Mouse (Mus musculus) mouse trophoblast stem cell (cell line): ENCODE measurements around the gene Gm45062.
"Not testable (repeated sequence)": the region's sequence is repeated elsewhere in the genome, so short reads cannot be mapped to it uniquely, and the experiment has no call there.

Experiments
- in situ Hi-C, 2 experiments: fragments of 300-500 bp; cut with MseI, MboI; formaldehyde crosslinking; loops; 2 replicates in 1 of 2; 3 replicates in 1 of 2; pipeline ENCODE4 v1.15.1; 2025

The Gm45062 gene

DNA sequence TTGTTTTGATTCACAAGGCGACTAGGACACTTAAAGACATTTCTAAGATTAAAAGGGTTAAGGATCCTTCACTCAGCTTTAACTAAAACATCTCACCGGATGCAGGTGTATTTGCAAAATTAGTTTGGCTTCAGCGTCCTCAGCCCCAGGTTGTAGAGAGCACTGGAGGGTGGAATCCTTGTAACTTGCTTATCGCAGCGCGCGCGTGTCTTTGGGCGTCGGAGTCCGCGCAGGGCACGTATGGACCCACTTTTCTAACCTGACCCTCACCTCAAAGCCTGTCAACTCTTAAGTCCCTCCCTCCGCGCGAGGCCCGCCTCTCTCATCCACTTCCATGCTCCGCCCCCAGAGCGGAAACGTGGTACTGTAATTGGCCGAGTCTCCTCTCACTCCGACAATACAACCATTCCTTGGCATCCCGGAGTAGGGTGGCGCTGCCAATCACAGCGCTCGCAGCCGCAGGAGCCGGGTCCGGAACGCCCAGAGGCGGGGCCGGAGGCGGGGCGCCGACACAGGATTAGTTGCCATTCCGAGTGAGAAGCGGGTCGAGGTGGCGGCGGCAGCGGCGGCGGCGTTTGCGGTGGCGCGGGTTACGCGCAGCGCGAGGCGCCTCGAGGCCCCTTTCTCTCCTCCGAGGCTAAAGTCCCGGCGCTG is 249.8 kb downstream of the Gm45062 start:
- in situ Hi-C loops: no loop called here

DNA sequence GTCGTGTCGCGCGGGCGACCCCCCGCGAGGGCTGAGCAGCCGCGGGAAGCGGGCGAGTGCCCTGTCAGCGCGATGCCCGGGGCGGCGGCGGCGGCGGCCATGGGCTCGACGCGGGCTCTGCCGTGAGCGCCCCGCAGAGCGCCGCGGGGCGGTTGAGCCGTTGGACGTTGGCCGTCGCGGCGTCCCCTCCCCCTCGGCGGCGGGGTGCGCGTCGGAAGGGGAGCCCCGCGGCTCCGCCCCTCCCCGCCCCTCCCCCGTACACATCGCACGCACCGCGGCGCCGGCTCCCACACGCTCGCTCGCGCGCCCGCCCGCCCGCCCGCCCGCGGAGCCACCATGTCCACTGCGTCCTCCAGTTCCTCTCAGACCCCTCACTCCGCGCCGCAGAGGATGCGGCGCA is 250.3 kb downstream of the Gm45062 start, which contains the start of gene Glcci1:
Gene Glcci1 (plus strand): TSS at position 50 of the 400 bp plus-strand sequence.
- in situ Hi-C loops: no loop called here

DNA sequence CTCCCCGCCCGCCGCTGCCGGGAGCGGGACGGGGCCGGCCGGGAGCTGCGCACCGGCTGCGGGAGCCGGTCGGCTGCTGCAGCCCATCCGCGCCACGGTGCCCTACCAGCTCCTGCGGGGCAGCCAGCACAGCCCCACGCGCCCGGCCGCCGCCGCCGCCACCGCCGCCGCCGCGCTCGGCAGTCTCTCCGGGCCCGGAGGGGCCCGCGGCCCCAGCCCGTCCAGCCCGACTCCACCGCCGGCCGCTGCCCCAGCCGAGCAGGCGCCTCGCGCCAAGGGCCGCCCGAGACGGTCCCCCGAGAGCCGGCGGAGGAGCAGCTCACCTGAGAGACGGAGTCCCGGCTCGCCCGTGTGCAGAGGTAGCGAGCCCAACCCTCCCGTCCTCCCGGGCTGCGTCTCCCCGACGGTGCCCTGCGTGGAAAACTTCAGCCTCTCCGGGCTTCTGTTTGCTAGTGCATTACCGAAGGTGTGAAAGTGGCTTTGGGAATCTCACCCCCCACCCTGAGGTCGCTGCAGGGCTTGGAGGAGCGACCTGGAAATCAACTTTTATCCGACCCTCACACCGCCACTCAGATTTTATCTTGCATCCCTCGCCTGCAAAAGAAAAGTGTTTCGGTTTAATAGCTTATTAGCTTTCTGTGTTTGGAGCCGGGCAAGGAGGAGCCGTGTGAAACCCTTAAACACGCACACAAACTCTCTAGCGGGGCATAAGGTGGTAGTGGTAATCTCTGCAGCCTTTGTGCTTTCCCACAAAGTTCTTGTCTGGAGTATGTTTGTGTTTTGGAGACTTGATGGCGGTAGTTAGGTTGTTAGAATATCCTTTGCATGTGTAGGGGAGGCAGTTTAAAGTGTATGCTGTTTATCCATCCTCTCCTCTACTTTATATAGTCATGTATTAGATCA is 251.0 kb downstream of the Gm45062 start:
- in situ Hi-C loops: no loop called here

DNA sequence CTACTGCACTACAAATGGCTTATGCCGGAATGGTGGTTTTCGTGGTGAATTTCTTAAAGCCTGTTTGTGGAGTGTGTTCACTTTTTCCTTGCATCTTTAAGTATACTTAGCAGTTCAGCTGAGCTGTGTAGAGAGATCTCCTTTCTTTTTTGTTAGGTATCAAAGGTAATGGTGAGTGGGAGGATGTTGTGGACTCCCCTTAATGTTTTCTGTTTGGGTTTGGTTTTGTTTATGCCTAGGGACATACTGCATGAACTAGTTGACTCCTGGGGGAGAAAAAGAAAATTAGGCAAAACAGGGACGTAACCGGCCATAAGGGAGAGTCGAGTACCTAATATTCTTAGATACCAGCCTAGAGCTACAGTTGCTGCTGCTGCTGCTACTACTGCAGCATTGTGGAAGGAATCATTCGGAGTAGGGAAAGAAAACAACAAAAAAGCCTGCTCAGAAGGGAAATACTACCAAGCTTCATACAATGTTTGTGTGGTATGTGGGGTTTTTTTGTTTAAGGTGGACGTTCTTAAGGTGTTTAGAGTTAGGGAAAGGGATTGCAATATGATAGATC is 251.7 kb downstream of the Gm45062 start:
- in situ Hi-C loops: no loop called here

DNA sequence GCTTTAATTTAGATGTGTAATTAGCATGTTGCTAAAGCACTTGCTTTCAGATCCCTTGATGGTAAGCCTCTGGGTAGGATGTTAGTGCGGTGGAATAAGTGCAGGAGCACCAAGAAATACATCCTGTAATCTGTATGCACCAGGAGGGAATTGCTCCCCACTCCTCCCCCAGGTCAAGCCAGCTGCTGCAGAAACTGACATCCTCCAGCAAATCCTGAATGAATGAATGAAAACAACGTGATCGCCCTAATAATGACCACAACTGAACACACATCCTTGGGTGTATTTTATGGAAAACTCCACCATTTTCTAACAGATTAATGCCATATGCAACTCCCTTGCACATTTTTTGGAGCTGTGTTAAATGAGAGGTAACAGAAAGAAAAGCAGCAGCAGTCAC is 252.2 kb downstream of the Gm45062 start:
- in situ Hi-C loops: no loop called here

DNA sequence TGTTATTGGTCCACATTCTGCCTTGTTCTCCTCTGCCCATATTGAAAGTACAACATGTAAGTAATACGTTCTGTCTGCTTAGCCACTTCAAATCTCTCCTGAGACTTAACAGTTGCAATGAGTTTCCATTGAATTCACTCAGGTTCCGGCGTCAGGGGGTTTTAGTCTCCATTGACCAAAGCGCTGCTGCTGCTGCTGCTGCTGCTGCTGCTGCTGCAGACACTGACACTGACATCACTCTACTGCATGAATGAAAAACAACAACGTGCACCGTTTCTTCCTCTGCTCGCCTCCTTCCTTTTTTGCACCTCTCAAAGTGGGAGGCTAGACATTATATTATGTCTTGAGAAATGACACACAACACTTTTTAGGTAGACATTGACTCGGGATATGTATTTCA is 253.2 kb downstream of the Gm45062 start:
- in situ Hi-C loops: no loop called here

DNA sequence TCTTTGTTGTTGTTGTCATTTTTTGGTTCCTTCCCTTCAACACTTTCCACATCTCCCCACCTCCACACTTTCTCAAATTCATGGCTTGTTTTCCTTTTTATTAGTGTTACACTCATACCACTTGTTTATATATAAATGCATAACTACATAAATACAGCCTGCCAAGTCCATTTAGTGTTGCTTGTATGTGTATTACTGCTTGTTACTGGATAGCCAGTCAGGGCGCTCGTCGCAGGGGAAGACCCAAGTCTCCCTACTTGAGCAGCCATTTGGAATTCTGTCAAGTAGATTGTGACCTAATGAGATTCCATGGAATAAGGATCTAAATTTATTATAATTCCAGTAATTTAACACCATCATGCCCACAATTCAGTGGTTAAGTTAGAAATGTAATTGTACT is 260.4 kb downstream of the Gm45062 start:
- in situ Hi-C loops: no loop called here

DNA sequence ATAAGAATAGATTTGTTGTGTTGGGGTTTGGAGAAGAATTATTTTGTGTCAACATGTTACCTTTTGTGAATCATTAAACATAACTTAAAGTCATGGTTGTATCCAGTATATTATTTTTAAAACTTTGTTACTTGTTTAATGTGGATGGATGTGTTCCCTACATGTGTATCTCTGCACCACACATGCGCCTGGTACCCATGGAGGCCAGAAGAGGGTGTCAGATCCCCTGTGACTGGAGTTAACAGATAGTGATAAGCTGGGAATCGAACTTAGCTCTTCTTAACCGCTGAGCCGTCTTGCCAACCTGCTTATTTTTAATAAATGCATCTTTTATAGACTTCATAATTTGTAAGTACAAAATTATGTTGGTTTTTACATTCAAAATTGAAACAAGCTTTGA is 262.0 kb downstream of the Gm45062 start:
- in situ Hi-C loops: no loop called here

DNA sequence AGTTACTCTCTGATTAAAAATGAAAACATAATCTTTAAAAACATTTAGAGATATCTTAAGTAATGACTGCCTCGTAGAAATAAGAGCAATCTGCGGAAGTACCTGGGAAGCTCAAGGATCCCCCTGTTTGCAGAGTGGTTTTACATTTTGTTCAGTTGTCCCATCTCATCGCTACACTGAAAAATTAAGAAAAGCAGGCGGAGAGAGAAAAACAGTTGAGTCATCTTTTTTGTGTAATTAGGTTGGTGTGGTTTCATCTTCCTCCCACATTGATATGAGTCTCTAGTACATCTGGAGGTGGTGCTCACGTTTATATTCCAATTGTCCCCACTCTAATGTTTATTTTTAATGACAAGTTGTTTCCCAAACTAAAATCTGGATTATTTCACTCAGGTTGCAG is 265.5 kb downstream of the Gm45062 start:
- in situ Hi-C loops: no loop called here

DNA sequence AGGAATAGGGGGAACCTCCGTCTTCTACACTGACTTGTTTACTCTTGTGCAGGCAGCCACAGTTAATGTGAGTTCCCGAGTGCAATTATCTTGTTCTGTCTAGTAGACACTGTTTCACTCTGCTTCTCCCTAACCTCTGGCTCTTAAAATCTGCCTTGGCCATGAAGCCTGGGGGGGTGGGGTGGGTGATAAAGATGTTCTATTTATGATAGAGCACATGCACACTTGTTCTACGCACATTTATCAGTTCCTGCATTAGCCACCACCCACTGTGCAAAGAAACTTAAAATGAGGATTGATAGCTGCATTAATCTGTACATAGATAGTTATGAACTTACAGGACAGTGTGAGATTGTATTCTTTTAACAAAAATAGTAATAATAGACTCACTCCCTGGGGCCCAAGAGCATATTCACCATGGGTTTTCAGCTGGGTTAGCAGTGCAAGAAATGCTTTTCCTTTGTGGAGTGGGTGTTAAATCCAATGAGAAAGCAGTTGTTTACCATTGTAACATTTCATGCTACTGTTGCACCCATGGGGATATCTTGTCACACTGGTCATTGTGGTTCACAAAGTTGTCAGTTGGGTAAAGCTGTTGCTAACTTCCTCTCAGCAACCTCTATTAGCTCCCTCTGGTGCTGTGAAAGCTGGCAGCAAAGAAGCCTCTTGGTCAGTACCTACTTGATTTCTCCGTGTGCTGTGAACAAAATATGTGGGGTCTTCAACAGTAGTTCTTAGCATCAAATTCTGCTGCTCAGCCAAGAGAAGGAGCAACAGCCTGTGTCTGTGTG is 272.0 kb downstream of the Gm45062 start:
- in situ Hi-C loops: no loop called here

DNA sequence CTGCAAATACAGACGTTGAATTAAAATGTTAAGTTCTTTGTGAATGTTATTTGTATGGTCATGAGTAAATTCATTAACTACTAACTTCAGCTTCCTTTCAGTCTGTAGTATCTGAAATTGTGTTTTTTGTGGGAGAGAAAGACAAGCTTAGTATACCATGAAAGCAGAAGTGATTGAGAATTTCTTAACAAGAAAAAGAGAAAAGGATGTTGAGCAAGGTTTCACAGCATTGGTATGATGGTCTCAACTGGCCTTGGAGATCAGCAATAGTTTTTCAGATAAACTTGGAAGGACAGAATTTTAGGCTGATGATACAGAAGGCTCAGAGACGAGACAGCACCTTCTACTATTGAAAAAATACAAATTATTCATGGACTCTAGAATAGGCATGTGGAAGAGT is 277.7 kb downstream of the Gm45062 start:
- in situ Hi-C loops: no loop called here

DNA sequence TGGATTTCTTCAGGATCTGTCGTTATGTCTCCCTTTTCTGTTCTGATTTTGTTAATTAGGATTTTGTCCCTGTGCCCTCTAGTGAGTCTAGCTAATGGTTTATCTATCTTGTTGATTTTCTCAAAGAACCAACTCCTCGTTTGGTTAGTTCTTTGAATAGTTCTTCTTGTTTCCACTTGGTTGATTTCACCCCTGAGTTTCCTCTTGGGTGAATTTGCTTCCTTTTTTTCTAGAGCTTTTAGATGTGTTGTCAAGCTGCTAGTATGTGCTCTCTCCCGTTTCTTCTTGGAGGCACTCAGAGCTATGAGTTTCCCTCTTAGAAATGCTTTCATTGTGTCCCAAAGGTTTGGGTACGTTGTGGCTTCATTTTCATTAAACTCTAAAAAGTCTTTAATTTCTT is 282.3 kb downstream of the Gm45062 start:
- in situ Hi-C loops: not testable (repeated sequence)

DNA sequence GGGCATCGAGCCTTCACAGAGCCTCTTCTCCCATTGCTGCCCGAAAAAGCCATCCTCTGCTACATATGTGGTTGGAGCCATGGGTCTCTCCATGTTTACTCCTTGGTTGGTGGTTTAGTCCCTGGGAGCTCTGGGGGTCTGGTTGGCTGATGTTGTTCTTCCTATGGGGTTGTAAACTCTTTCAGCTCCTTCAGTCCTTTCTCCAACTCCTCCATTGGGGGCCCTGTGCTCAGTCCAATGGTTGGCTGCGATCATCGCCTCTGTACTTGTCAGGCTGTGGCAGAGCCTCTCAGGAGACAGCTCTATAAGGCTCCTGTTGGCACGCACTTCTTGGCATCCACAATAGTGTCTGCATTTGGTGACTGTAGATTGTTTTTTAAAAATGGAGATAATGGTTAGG is 285.6 kb downstream of the Gm45062 start:
- in situ Hi-C loops: no loop called here

DNA sequence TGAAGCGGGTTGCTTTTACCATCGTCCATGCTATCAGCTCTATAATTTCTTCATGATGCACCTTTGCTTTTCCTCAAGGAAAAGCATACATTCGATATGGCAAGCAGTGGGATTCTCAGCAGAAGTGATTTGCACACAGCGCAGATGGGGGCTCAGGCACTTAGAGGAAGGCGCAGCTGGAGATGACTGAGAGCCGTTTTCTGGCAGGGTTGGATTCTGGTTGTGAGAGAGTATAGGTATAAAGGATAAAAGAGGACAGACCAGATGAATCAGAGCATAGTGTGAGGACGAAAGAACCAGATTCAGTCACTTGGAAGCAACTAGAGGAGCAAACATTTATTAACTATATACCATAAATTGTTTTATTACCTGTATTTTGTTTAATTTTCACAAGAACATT is 286.5 kb downstream of the Gm45062 start:
- in situ Hi-C loops: no loop called here

DNA sequence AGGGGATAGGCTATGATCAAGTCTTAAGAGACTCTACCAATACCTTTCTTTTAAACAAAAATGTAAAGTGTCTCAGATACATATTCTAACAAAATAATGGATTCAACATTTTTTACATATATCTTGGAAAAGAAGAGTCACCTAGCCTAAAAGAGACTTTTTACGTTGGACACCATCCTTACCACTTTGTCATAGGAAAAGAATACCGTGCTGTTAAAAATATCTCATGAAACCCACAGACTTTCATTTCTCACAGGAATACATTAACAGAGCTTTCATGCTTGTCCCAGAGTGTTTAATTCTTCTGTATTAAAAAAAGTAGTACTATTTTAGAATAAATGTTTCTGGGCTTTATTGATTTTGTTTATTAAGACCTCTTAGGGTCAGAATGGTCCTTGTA is 291.9 kb downstream of the Gm45062 start:
- in situ Hi-C loops: no loop called here

DNA sequence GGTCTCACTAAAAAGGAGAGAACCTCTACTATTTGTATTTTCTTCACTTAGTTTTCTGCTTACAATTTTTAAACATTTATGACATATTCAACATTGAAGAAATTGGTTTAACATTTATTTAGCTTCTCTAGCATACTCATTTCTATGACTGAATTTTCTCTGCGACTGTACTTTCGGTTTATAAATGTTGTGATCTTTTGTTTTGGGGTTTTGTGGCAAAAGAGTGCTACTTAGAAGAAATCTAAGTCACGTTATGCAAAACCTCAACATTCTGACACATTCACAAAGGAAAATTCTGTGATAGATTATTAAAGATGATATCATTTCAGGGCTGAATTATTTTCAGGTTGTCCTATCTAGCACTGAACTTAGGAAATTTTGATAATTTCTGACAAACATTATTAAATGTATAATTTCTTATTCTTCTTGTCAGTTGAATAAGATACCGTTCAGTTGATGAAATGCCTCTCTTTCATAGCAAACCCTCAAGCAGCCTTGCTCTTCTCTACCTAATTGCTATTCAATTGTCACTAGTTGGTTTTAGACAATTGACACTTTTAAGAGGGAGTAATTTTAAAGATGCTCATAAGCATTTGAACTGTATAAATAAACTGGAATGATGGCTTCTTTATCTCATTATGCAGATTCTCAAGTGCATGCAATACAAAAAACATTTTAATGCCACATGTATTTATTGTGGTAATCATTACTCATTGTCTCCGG is 297.8 kb downstream of the Gm45062 start:
- in situ Hi-C loops: no loop called here

DNA sequence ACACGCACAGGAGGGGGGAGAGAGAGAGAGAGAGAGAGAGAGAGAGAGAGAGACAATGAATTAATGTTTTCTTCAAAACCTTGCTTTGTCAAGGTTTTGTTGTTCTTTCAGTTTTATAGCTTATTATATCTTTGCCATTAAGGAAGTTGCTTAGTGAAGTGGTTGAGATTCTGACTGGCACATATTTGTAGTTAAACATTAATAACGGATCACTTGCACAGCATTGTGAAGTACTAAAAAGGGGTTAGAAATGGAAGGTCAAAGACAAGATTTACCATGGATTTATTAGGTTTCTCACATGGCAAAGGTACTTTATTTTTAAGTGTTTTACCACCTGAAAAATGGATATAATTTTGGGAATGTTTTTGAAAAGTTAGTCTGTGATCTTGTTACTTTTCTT is 301.4 kb downstream of the Gm45062 start:
- in situ Hi-C loops: no loop called here

DNA sequence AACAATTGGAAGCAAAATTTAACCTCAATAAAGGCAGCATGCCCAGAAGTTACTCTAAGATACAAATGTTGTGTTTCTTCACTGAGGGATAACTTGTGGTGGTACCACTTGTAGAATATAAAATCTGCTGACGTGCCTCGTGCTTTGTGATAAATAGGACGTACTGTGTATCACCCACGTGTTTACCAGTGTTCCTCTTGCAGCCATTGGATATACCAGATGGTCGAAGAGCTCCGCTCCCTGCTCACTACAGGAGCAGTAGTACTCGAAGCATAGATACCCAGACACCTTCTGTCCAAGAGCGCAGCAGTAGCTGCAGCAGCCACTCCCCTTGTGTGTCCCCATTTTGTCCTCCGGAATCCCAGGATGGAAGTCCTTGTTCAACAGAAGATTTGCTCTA is 323.1 kb downstream of the Gm45062 start:
- in situ Hi-C loops: no loop called here

DNA sequence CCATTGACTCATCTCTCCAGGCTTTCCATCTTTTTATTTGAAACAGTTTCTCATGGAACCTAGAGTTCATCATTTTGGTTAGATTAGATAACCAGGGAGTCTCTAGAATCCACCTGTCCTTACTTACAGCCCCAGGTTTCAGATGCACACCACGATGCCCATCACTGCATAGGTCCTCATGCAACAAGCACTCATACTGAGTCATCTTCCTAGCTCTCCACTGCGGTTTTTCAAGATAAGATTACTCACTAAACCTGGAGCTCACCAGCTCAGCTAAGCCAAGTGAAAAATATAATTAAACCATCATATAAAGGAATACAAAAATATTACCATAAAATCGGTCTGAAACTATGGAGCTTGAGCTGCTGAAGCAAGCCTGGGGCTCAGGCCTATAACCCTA is 324.6 kb downstream of the Gm45062 start:
- in situ Hi-C loops: no loop called here

DNA sequence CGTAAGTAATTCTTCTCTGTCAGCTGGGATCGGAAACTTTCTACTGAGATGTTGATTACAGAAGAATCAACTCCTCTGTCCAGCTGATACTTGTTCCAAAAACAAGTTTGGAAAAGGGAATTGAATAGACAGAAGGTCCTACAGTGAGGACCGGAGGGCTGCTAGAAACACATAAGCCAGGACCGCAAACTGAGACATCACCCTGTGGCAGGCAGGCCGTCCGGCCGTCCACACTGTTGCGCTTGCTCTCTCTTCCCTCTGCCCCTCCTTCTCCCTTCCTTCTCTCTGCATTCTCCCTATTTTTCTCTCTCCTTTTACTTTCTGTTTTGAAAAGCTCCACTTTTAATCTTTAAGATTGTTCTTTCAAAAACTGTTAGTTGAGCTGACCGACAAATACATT is 332.4 kb downstream of the Gm45062 start:
- in situ Hi-C loops: no loop called here

DNA sequence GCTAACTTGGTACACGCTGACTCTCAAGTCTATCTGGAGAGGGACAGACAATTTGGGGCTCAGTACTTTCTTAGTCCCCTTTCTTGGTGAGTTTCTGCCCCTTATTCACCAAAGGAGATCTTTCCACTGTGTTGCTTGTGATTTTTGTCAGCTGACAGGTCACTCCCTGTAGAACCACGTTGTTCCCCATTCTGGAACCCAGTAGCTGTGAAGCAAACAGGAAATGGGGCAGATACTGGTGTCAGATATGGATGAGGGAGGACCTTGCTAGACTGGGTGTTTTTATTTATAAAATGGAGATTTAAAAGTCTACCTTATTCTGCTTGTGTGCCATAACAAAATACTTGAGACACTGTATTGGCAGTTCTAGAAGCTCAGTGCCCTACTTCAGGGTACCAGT is 358.1 kb downstream of the Gm45062 start:
- in situ Hi-C loops: no loop called here
